Mouse (Mus musculus) MN1 (cell line): ENCODE measurements at regions not wholly inside any gene's neighbourhood (a gene's known extent, or its start where the extent isn't known, plus 50 kb on each side); places are given as distances from the start of the nearest gene placed in this dataset.

ENCODE experiments used
- DNase-seq: peaks from one replicate; pipeline ENCODE4 v3.0.0-alpha.2; 2016; ENCODE audit warnings: low spot score

DNA sequence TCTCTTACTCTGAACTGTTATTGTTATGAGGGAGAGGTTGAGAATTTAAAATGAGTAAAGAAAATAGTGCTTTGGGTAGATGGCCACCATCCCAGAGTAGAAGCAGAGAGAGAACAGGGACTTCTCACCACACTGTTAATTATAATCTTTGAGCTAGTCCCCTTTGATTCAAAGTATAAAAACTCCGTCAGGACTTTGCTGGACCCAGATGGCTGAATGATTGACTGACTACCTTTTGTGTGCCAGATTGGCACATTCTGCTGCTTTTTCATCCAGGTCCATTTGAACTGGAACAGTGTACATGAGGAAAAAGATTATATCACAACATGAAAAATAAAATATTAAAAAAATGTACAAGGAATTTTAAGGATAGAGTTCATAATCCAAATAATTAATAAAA, 449.8 kb downstream of the Slitrk1 start:
- no peak for DNase-seq

DNA sequence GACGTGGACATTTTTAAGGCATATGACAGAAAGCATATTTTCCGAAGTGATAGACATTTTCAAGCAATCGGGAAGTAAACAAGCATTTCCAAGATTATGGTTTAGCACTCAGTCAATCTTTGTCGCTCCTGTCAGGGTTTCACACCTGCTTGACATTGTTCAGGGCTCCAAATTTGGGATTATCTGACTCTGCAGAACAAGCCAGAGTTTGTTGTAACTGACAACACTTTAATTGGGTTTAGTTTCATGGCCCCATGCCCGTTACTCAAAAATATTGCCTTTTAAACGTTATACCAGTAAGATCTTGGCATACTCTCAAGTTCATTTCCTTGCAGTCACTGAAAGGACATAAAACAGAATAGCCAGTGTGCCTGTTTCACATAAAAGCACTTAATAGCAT, 454.6 kb downstream of the Slitrk1 start:
- DNase-seq, result peak; percentile 21

DNA sequence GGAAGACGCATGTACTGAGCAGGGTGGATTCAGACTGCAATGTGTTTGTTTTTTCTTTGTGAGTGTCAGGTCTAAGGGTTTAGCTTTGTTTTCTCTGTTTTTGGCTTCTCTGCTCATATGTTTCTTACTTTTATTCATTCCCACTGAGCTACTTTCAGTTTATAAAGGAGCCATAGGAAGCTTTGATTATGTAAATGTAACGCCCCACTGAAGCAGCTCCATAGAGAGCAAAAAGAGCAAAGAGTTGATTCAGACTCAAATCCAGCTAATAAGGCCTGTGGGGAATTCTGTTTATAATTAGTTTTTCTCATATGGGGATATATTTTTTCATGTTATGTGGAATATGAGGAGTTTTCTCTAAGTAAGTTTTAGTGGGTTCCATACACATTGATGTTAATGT, 476.9 kb downstream of the Slitrk1 start:
- no peak for DNase-seq

DNA sequence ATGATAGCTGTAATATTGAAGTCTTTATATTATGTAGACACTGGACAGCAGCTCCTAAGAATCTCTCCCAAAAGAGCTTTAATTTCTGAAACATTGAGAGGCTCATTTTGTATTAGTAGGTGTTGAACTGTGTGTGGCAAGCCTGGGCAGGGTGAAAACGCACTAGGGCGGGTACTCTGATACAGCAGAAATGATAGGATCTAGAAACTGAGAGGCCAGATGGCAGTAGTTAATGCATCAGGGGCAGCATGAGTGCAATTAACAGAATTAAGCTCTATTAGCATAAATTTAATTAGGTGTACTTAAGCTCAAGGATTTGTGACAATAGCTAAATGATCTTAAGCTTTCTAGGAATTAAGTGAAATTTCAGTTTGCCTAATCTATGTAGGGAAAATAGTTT, 508.8 kb downstream of the Slitrk1 start:
- DNase-seq, result no peak

- no peak for DNase-seq
These were observed 510.5 kb downstream of the Slitrk1 start for GRCm38 (mm10) chr14:108403466-108403865.
